Mouse (Mus musculus) MEL-GATA-1-ER (cell line): ENCODE measurements at regions not wholly inside any gene's neighbourhood (a gene's known extent, or its start where the extent isn't known, plus 50 kb on each side); places are given as distances from the start of the nearest gene placed in this dataset.
A peak's percentile ranks its signal among the peaks of the same experiment; 100 is the strongest.

Experiments used
- DNase-seq: peaks from one replicate; pipeline ENCODE4 v3.0.0-alpha.2; 2012; ENCODE audit warnings: low read depth; ENCODE audit errors: extremely low read depth

DNA sequence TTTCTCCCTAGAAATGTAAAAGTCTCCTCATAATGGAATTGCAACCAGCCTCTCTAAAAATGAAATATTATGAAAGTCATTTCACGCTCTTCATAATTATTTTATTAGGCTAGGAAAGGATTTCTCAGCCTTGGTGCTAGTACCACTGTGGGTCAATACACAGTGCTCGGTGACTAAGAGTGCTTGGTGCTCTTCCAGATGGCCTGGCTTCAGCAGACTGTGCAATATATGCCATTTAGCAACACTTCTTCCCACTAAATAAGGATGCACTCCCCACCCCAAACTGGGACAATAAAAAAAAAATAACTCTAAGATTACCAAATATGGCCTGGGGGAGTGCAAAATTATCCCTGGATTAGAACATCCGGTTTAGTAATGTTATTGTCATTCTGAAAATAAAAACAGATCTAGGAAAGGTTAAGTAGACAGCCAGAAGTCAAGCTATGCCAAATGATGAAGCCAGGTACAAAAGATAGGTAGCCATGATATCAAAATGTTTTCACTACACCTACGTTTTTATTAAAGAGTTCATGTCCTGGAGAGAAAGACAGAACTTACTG is 2333.4 kb upstream of the Gm7489 start:
- no peak for DNase-seq

DNA sequence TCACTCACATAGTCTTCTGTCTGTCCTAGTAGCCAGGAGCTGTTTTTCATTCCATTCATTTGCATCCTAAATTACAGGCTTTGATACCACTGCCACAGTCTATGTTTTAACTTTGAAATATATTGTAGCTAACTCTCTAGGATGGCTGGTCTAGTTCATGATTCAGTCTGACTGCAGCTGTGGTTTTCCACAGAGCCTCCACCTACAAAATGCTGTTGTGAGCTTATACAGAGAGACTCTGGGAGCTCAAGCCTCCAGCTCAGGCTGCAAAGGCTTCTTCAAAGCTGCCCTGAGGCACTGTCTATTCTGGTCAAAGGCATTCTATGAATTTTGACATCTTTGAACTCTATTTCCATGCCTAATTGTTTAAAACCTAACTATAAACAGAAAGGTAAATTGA is 2326.5 kb upstream of the Gm7489 start:
- no peak for DNase-seq

DNA sequence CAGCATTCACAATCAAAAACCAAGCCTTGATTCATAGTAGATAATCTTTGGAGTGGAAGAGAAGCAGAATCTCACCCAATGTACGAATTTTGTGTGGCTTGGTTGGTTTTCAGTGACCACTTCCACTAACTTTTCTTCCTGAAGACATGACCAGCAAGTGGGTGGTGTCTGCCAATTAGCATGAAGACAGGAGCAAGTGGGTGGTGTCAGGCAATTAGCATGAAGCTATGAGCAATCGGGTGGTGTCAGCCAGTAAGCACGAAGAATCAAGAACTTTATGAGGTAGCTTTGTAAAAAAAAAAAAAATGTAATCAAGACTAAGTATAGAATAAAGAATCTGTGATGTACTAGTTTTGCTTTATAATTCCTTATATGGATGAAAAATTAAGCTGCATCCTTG is 2319.2 kb upstream of the Gm7489 start:
- DNase-seq: no peak

DNA sequence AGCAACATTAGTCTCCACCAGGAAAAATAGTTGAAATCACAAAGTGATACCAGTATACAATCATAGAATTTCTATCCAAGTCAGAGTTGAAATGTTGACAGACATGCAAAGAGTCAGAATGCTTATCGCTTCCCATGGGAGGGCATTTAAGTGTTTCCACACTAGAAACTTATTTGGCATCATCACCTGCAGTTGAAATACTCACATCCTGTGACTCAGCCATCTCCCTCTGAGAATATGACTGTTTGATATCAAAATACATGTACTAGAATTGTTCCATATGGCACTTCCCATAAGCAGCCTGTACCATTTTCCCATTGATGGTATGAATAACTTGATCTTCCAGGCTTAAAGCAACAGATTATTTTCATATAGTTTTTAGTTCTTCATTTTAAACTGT is 2314.1 kb upstream of the Gm7489 start:
- DNase-seq: no peak

DNA sequence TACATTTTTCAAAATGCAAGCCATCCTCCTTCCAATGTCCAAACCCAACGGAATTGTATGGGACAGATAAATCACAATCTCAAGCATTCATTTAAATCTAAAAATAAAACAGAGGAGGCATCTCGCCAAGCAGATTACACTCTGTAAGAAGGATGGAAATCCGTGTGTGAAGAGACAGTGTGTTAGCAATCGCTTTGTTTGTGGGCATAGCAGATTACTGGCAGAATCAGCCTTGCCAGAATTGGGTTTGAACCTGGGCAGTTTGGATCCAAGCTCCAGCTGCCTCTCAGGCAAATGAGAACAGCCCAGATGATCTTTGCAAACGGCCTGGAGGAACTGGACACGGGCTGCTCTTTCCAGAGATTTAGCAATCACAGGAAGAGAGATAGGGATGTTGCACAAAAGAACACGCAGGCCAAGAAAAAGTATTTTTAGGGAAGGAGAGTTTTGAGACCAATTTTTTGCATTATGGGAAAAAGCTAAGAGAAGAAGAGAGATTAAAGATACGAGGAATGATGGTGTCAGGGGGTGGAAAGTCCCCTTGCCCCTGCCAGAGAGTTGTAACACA is 2310.1 kb upstream of the Gm7489 start:
- DNase-seq: no peak

DNA sequence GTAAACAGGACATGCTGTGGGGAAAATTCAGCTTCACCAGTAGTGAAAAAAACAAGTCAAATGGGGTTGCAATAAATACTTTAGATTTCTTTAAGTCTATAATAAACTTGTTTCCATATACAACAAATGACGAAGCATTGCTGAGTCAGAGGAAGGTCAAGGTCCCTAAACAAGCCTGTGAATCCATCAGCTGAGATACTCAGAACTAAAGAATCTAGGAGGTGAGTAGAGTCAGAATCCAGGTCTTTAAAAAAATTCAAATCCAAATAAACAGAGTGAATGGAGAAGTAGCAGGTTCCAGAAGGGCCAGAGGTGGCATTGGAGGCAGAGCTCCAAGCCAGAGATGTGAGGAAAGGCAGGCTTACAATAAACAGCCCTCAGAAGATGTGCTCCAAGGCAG is 2301.1 kb upstream of the Gm7489 start:
- no peak for DNase-seq

DNA sequence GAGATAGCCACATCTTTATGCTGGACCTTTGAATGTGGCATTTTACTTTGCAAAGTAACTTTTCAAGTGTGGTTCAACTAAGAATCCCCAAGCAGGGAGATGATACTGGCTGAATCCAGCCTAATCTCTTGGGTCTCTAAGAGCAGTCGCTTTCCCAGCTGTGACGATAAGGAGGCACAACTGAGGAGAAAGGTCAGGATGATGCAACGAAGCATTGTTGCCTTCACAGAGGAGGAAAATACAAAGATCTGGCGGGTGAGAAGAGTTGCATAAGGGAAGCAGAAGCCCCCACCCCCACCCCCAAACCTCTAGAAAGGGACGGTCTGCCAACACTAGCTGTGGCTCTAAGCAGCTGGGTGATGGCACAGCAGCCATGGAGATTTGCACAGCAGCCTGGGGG is 2298.6 kb upstream of the Gm7489 start:
- no peak for DNase-seq

DNA sequence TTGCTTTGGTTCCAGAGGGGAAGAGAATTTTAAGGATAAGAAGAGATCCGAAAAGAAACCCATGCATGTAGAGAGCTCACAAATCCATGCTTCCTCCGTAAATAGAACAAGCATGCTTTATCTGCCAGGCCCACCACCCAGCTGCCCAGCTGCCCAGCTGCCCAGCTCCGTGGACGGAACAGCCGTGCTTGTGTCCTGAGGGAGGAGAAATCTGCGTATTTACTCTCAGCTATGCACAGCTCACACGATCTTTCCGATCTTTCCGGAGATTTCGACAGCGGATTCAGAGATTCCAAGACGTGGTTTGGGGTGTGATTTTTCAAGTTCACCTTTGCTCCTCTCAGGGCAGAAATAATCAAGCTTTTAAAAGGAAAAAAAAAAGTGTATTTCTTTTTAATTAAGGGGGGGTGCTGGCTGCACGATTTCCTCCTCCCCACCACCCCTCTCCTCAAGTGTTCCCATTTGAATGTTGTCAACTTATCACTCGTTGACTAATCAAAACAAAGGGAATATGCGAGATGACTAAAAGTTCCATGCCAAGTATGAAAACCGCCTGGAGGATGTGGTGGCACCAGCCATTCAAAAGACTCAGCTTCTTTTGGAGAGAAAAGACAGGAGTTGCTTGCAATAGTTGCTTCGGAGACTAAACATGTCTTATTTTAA is 2293.2 kb upstream of the Gm7489 start:
- no peak for DNase-seq

DNA sequence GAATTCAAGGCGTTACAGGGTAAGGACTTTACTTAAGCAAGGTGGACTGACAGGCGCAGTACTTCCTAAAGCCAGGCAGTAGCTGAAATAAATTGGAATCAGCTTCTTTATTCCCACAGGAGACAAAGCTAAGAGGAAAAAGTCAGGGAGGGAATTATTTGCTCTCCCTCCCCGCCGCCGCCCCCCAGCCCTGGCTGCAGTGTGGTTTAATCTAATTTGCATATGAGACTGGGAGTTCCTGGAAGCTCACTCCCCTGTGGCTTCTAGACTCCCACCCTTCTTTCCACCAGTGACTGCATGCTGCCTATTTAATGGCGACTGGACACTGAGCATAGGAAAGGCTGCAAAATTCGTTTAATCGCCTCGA is 2292.7 kb upstream of the Gm7489 start:
- no peak for DNase-seq

DNA sequence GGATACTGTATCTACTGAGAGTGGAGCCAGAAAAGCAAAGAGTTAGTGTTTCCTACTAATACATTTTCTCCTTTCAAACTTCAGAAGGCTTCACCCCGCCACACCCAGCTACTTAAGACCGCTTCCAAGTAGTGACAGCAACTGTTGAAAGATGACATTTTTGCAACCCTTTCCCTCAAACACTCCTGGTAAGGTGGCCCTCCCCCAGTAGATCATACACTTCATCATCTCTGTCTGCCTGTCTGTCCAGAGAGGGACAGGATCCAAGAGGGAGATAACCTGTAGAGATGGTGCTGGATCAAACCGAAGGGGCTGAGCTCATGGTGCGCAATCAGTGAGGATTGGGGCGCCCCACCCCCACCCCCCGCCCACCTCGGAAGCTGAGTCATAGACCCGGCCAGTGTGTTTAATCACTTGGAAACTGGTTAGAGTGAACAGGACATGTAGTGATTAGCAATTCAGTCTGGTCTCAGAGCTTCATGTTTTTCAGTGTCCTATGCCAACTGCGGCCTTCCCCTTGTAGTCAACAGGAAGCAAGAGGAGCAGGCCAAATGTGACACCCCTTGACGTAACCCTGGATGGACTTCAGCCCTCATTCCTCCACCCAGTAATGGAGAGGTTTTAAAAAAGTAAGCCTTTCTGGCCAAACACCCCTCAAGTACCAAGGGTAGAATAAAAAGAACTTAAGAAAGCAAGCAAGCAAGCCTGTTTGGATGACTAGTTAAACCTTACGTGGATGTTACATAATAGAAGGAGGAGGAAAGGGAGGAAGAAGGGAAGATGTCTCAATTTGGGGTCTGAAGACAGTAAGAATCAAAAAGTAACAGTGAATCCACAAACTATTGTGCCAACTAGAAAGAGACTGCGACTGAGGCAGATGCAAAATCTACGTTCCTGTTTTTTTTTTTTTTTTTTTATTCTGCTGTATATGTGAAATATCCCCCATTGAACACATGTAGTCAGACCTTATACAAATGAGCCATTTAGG is 2291.9 kb upstream of the Gm7489 start:
- no peak for DNase-seq

DNA sequence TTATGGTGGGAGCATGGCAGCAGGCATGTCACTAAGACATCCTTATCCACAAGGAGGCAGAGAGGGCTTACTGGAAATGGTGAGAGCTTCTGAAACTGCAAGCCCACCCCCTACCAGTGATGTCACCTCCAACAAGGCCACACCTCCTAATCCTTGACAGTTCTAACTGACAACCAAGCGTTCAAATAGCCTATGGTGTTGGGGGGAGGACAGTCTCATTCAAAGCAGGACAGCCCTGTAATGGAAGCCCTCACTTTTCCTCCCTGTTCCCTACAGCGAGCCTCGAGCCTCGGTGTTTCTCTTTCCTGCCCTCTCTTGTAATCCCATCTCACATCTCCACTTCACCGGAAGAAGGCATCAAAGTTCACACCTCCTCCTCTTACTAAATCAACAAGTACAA is 2290.6 kb upstream of the Gm7489 start:
- no peak for DNase-seq

DNA sequence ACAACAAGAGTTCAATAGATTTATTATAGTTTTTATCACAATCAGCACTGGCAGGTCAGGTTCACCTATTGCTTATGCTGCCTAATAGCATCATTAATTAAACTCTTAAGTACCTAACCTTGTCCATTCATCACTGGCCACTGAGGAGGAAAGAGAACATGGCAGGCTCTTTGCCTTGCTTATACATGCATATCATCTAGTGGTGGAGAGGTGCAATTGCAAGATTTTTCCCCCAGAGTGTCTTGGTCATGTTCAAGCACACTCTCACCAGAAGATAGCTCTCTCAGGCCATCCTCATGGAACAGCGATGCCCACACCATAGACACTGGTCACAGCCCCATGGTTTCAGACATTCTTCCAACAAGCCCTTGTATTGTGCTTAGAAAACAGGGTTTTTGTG is 2289.1 kb upstream of the Gm7489 start:
- DNase-seq: peak; percentile 31

DNA sequence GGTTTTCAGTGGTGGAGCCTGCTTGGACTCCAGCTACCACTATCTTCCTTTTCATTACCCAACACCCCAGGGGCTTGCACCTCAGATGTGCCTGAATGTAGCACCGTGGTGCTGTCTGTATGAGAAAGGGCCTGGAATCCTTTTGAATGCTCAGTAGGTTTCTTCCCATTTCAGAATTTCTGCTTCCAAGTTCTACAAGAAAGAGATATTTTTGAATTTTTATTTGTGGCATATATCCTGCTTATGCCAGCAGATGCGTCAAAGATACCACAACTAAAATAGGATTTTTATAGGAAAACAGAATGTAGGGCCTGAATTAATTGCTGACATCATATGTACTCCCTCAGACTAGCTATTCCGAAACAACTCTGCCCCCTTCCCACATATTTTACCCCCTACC is 2286.9 kb upstream of the Gm7489 start:
- DNase-seq: no peak

DNA sequence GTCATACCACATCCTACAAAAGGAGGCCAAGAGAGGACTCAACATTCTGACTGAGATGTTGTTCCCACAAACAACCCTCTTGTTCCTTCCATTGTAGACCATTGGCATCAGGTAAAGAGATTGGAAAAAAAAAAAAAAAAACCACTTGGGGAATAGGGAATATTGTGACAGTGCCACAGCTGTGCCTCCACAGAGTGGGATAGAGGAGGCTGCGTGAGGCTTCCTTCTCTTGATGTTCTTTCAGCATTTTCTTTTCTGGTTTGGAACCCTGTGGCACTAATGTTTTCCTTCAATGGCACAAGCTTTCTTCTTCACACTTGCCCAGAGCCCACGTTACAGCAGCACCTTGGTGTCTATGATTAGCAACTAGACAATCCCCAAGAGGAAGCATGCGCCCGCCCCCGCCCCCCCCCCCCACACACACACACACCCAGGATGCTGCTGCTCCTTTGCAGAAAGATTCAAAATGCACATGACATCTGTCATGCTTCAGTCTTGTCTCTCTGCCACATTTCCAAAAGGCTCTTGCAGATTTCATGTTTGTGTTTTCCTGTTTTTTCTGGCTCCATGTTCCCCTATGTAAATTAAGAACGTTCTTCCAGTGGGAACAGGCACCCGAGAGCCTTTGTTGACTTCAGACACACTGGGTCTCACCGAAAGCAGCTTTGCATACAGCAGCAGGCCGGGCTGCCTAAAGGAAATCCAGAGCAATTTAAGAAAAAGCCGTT is 2283.4 kb upstream of the Gm7489 start:
- no peak for DNase-seq

DNA sequence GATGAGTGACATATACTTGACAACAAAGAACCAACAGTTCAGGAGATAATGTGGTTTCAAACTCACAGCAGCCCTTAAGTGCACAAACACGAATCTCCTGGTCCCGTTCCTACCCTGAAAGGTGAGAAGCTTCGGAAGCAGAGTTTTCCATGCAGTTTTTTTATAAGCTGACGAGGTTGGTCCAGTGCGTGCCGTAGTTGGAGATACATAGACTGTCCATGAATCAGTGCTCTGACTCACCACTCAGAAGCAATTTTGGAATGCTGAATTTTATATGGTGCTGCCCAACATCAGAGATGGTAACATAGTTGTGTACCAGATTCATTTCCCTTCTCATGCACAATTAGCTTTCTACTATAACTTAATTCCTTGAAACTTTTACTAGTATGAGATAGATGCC is 2263.3 kb upstream of the Gm7489 start:
- DNase-seq: no peak

DNA sequence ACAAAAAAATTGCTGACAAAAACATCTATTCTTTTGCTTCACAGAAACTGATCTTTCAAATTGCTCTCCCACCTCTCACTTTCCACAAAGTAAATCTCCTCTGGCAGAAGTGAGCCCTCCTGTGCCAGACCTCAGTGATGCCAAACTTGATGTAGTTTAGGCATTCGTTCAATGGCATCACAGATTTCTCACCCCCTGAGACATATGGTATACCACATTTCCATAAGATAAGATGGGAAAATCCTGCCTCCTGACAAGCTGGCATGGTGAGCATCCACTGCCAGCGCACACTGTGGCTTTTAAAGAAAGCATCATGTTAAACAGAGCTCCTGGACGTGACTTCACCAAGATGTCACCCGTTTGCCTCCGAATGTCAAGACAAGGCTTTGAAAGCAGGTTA is 2257.2 kb upstream of the Gm7489 start:
- no peak for DNase-seq

DNA sequence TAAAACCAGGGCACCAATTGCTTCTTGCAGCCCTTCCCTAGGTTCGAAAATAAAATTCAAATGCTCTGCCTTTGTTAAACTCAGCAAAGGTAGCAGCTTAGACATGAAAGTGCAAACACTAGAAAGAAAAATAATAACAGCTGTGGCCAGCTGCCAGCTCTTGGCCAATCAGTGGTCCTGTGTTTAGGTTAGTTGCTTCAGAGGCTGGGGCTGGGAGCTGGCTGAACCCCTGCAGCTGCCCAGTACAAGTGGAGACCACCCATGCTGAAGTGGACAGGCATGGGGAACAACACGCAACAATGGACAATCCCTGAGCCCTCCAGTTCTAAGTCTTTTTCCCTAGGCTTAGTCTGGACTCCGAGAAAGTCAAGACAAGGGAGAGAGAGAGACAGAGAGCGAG is 2256.2 kb upstream of the Gm7489 start:
- DNase-seq: no peak

DNA sequence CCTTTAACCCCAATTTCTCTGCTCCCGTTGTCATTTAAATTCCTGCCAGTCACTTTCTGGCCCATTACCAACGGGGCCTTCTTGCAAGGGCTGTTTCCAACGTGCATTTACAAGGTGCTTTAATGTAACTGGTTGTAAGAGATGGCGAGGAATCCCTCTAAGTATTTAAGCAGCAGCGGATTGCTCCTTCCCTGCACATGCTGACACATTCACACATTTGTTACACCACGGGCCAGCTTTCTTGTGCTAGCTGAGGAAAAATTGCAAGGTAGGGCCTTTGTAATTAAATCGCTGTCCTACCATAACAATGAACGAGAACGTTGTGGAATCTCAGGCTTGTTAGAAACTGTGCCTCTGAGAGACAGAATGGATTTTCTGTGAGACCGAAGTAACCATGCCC is 2252.8 kb upstream of the Gm7489 start:
- no peak for DNase-seq

DNA sequence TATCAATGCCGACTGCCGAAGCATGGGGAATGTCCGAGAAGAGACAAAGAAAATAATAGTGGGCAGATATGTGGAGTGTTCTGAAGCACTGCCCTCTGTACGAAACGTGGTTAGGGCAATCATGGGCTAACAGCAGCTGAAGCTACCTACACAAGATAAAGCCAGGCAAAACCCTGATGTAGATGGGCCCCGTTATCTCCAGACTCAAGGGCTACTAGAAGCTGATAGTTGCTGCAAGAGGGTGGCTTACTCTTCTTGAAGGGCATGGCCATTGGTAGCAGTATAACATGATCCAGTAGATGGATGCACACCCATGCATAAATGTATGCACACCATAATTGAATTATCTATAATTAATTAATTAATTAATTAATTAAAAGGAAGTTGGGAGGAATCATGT is 2251.6 kb upstream of the Gm7489 start:
- no peak for DNase-seq

DNA sequence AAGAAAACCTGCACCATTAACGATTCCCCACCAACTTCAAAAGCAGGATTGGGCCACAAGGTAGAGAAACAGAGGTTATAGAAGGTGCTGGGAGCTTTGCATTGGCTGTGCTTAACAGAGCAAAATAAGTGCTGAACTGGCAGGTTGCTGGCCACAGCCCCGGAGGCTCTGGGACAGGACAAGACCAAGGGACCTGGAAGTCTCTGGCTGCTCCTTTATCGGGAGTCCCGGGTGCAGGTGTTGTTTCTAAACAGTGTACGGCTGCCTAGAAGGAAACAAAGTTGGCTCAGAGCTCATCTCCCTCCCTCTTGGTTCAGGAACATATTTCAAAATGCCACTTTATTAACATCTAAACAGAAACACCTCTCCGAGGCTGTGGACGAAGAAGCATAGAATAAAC is 2250.0 kb upstream of the Gm7489 start:
- no peak for DNase-seq

DNA sequence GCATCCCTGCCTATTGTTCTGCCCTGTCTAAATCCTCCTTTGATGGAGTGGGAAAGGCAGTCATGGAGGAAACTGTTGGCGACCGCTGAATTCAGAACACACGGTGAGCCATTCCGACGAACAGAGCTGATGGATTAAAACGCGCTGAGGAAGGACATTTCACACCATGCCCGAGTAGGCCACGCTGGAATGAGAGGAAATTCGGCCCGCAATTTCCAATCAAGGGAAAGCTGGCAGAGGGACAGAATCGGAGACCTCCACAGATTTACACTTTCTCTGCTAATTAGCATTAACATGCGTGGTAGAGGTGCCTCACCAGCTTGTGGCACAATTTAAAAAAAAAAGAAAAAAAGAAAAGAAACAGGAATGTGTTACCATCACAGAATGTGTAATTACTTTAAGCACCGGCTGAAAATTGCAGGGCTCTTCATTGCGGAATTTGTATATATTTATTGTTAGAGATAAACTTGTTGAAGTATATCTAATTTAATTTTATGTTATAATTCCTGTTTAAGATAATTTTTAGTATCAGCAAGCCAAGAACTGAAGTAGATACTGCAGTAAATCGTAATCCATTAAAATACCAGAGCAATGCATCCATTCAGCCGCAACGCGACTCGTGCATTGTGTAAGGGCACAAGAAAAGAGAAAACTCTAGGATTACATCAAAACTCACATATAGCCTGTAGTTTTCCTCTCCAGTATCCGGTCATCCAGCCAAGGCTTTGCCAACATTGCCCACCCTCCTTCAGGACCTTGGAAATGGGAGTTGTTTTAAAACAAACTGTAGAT is 2249.4 kb upstream of the Gm7489 start:
- no peak for DNase-seq
